Mouse (Mus musculus) cerebellum, adult 11-12 months (tissue): ENCODE measurements at regions not wholly inside any gene's neighbourhood (a gene's known extent, or its start where the extent isn't known, plus 50 kb on each side); places are given as distances from the start of the nearest gene placed in this dataset.
"Not testable (repeated sequence)": the region's sequence is repeated elsewhere in the genome, so short reads cannot be mapped to it uniquely, and the experiment has no call there.

Experiments
- DNase-seq: peaks from one replicate; pipeline ENCODE4 v3.0.0; 2022

- no peak for DNase-seq
Measured at GRCm38 (mm10) chr12:15562826-15563225, 253.9 kb downstream of the Trib2 start.

- no peak for DNase-seq
Measured at GRCm38 (mm10) chr12:15555471-15555870, 261.3 kb downstream of the Trib2 start.

- no peak for DNase-seq
Measured at GRCm38 (mm10) chr12:15553681-15554007, 263.1 kb downstream of the Trib2 start.

- no peak for DNase-seq
Measured at GRCm38 (mm10) chr12:15552979-15553680, 263.6 kb downstream of the Trib2 start.

GRCm38 (mm10) chr12:15552210-15552609 lies 264.5 kb downstream of the Trib2 start:
- DNase-seq = no peak

GRCm38 (mm10) chr12:15551281-15551900 lies 265.3 kb downstream of the Trib2 start:
- DNase-seq = no peak

GRCm38 (mm10) chr12:15544351-15544750 lies 272.4 kb downstream of the Trib2 start:
- DNase-seq = no peak

GRCm38 (mm10) chr12:15542486-15542885 lies 274.2 kb downstream of the Trib2 start:
- DNase-seq = no peak

- no peak for DNase-seq
Measured at GRCm38 (mm10) chr12:15536852-15537368, 279.8 kb downstream of the Trib2 start.

- no peak for DNase-seq
Measured at GRCm38 (mm10) chr12:15536247-15536646, 280.5 kb downstream of the Trib2 start.

GRCm38 (mm10) chr12:15535822-15536221 lies 280.9 kb downstream of the Trib2 start:
- peak; percentile 29 for DNase-seq

GRCm38 (mm10) chr12:15520783-15521407 lies 295.8 kb downstream of the Trib2 start:
- no peak for DNase-seq

GRCm38 (mm10) chr12:15511994-15512393 lies 304.7 kb downstream of the Trib2 start:
- DNase-seq = no peak

GRCm38 (mm10) chr12:15507576-15507975 lies 309.1 kb downstream of the Trib2 start:
- DNase-seq = no peak

GRCm38 (mm10) chr12:15493640-15494039 lies 323.1 kb downstream of the Trib2 start:
- no peak for DNase-seq

- no peak for DNase-seq
Measured at GRCm38 (mm10) chr12:15472741-15473140, 344.0 kb downstream of the Trib2 start.

GRCm38 (mm10) chr12:15459429-15459828 lies 357.3 kb downstream of the Trib2 start:
- no peak for DNase-seq

GRCm38 (mm10) chr12:15456369-15456768 lies 360.4 kb downstream of the Trib2 start:
- not testable (repeated sequence) for DNase-seq

GRCm38 (mm10) chr12:15455744-15456143 lies 361.0 kb downstream of the Trib2 start:
- DNase-seq = no peak

- DNase-seq = no peak
Measured at GRCm38 (mm10) chr12:15449484-15449883, 367.2 kb downstream of the Trib2 start.

- no peak for DNase-seq
Measured at GRCm38 (mm10) chr12:15416180-15416766, 400.4 kb downstream of the Trib2 start.

- no peak for DNase-seq
Measured at GRCm38 (mm10) chr12:15410419-15410818, 406.3 kb downstream of the Trib2 start.

GRCm38 (mm10) chr12:15407577-15407976 lies 409.1 kb downstream of the Trib2 start:
- DNase-seq = not testable (repeated sequence)

GRCm38 (mm10) chr12:15392641-15393040 lies 424.1 kb downstream of the Trib2 start:
- no peak for DNase-seq
